In the genomic region with DNA sequence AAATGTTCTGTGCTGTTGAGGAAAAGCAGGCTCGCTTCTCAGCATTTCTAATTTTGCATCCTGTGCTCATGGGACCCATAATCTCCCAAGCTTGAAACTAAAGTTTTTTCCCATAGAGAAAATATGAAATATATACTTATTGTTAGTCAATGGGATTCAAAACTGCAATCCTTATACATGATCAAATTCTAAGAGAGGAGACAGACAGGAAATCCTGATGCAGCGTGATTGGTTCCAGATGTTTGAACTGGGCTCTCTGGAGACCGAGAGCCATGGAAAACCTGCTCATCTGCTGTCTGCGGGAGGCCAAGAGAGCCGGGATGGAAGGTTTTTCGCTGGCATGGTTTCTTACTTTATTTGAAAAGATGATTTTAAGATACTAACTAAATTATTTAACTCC, we compare ENCODE assay signal across 29 mouse cellular contexts.
DNase-seq lines count a peak whose midpoint lies in the region; ATAC-seq and TF ChIP-seq lines count a peak whose summit lies in the region.
"Had no signal": no experiment of that assay in that cellular context is flagged by ENCODE, and none has a peak within 500 bp of the region (broad histone marks: within the 10 kb centered on the region; RNA-seq: fewer than 3 reads in every experiment).

No protein-coding gene starts in this region.

- intact Hi-C loops in heart, adult 2 months (cut with DNase I): no loop called here
- intact Hi-C loops in heart, postnatal 14 days (cut with DNase I): no loop called here
- intact Hi-C loops in gastrocnemius, postnatal 14 days (cut with DNase I; ENCODE audit: low total_unique reads): no loop called here

- no peak overlapping the region for H3K9ac ChIP-seq in heart, adult 2 months (ENCODE audit: low read depth, low read length)
- no peak overlapping the region for H3K9ac ChIP-seq in hindbrain, embryonic 12.5 days
- H3K9ac ChIP-seq: embryonic facial prominence, embryonic 13.5 days; liver, embryonic 14.5 days; lung, embryonic 15.5 days had no signal

- peak in 1 of 2 experiments; percentile 6 for DNase-seq in heart, adult 2 months
- no peak for DNase-seq in heart, postnatal 14 days
- peak; percentile 54 for DNase-seq in embryo, embryonic 10 days (ENCODE audit: low spot score)
- DNase-seq in embryonic facial prominence, embryonic 10.5 days (ENCODE audit: low spot score): peak; percentile 31
- peak; percentile 12 for DNase-seq in gastrocnemius, postnatal 14 days
- DNase-seq in ovary, postnatal 36 days (ENCODE audit: low spot score): no peak
- DNase-seq in c-Kit-positive CD71-positive TER-119-positive erythroid progenitor cells, embryonic 14.5 days (ENCODE audit: low spot score): no peak
- DNase-seq: adrenal gland, postnatal 10 days; cerebellum, adult 2 months; cerebellum, postnatal 25 days; heart, postnatal 4 days; kidney, postnatal 36 days; layer of hippocampus, adult 9-11 months; left cerebral cortex, postnatal 4 days; lung, postnatal 36 days; thymus, adult 2 months; thymus, postnatal 4 days had no signal

- H3K9me3 ChIP-seq in embryonic facial prominence, embryonic 10.5 days: no peaks in the 10 kb centered on the region
- no peaks in the 10 kb centered on the region for H3K9me3 ChIP-seq in hindbrain, embryonic 12.5 days (replicated peaks)
- H3K9me3 ChIP-seq: embryonic facial prominence, embryonic 13.5 days; lung, embryonic 15.5 days; midbrain, embryonic 10.5 days had no signal

- no peak for TF ChIP-seq EP300 in heart, adult 2 months (IDR thresholded peaks at IDR 0.05; ENCODE audit: insufficient read depth, low read depth, low read length)

- H3K4me2 ChIP-seq in hindbrain, embryonic 12.5 days (replicated peaks): no peak overlapping the region
- H3K4me2 ChIP-seq: embryonic facial prominence, embryonic 13.5 days; lung, embryonic 15.5 days had no signal

- H3K4me3 ChIP-seq in heart, adult 2 months: no peak overlapping the region
- no peak overlapping the region for H3K4me3 ChIP-seq in embryonic facial prominence, embryonic 10.5 days
- H3K4me3 ChIP-seq in hindbrain, embryonic 12.5 days: no peak overlapping the region
- H3K4me3 ChIP-seq: embryonic facial prominence, embryonic 13.5 days; left cerebral cortex, adult 2 months; lung, embryonic 15.5 days; midbrain, embryonic 10.5 days; myocyte had no signal

- H3K36me3 ChIP-seq in heart, adult 2 months (ENCODE audit: control insufficient read depth, insufficient read depth, low read length): no peaks in the 10 kb centered on the region
- H3K36me3 ChIP-seq in embryonic facial prominence, embryonic 10.5 days (replicated peaks): no peaks in the 10 kb centered on the region
- no peaks in the 10 kb centered on the region for H3K36me3 ChIP-seq in hindbrain, embryonic 12.5 days
- H3K36me3 ChIP-seq: embryonic facial prominence, embryonic 13.5 days; lung, embryonic 15.5 days; midbrain, embryonic 10.5 days had no signal

- ATAC-seq in hindbrain, embryonic 12.5 days (ENCODE audit: low FRiP score): no peak
- ATAC-seq: forebrain, embryonic 14.5 days; hindbrain, postnatal 0 days; intestine, embryonic 16.5 days; midbrain, embryonic 16.5 days had no signal

- no peaks in the 10 kb centered on the region for H3K79me2 ChIP-seq in heart, adult 2 months (replicated peaks; ENCODE audit: control insufficient read depth, insufficient read depth, low read length)

- no peak for TF ChIP-seq CTCF in heart, adult 2 months (IDR thresholded peaks at IDR 0.05)

- TF ChIP-seq POLR2A in heart, adult 2 months (IDR thresholded peaks at IDR 0.05; ENCODE audit: insufficient read depth, low read depth, low read length): no peak

- H3K4me1 ChIP-seq in heart, adult 2 months (ENCODE audit: control insufficient read depth, insufficient read depth, low read length): no peaks in the 10 kb centered on the region
- peaks cover 21% of the 10 kb centered on the region for H3K4me1 ChIP-seq in embryonic facial prominence, embryonic 10.5 days
- H3K4me1 ChIP-seq in hindbrain, embryonic 12.5 days: no peaks in the 10 kb centered on the region
- H3K4me1 ChIP-seq: lung, embryonic 15.5 days; midbrain, embryonic 10.5 days had no signal

- peak overlapping the region; percentile 4; the same call in 1 of the 2 replicates for H3K27ac ChIP-seq in heart, adult 2 months
- no peak overlapping the region for H3K27ac ChIP-seq in embryonic facial prominence, embryonic 10.5 days (replicated peaks)
- no peak overlapping the region for H3K27ac ChIP-seq in hindbrain, embryonic 12.5 days
- H3K27ac ChIP-seq: embryonic facial prominence, embryonic 13.5 days; hindbrain, postnatal 0 days; left cerebral cortex, adult 2 months; liver, embryonic 14.5 days; lung, embryonic 15.5 days; midbrain, embryonic 10.5 days; stomach, postnatal 0 days had no signal

- no peaks in the 10 kb centered on the region for H3K27me3 ChIP-seq in heart, adult 2 months (ENCODE audit: control insufficient read depth, insufficient read depth, low read length)
- no peaks in the 10 kb centered on the region for H3K27me3 ChIP-seq in embryonic facial prominence, embryonic 10.5 days (replicated peaks; ENCODE audit: low read depth, poor library complexity, severe bottlenecking)
- H3K27me3 ChIP-seq in hindbrain, embryonic 12.5 days: no peaks in the 10 kb centered on the region
- H3K27me3 ChIP-seq: embryonic facial prominence, embryonic 13.5 days; lung, embryonic 15.5 days had no signal

- WGBS in heart, adult 2 months: 66% methylated on average over 6 of the region's 6 CpGs
- 49% methylated on average over 6 of the region's 6 CpGs for WGBS in embryonic facial prominence, embryonic 10.5 days
- 71% methylated on average over 6 of the region's 6 CpGs for WGBS in hindbrain, embryonic 12.5 days

Comparison
In these comparisons a context has a peak if more than half of its experiments do, and no peak if none do; other contexts are left out.
1. DNase-seq: peak in embryo, embryonic 10 days (single experiment), embryonic facial prominence, embryonic 10.5 days (single experiment) and gastrocnemius, postnatal 14 days (single experiment); none in heart, postnatal 14 days (0 of 2), ovary, postnatal 36 days (single experiment) and c-Kit-positive CD71-positive TER-119-positive erythroid progenitor cells, embryonic 14.5 days (single experiment).